28 mouse cellular contexts compared by ENCODE assay signal in genomic region chr2:11960777-11961176, GRCm38 (mm10).
"Had no signal": no experiment of that assay in that cellular context is flagged by ENCODE, and none has a peak within 500 bp of the region (broad histone marks: within the 10 kb centered on the region; RNA-seq: fewer than 3 reads in every experiment).

No protein-coding gene starts in this region.

- DNase-seq: cerebellum, adult 2 months; cerebellum, adult 8-10 months; cerebellum, adult 9-10 months; cerebellum, adult 9-11 months; cerebellum, postnatal 10 days; cerebellum, postnatal 14 days; cerebellum, postnatal 25 days; cerebellum, postnatal 36 days; embryo, embryonic 11 days; forebrain, postnatal 0 days; gastrocnemius, adult 2 months; gastrocnemius, postnatal 10 days; gastrocnemius, postnatal 14 days; gastrocnemius, postnatal 25 days; gastrocnemius, postnatal 36 days; heart, adult 11 months; heart, adult 18-20 months; heart, adult 2 months had no signal

- H3K4me3 ChIP-seq: embryonic facial prominence, embryonic 10.5 days; embryonic facial prominence, embryonic 12.5 days; embryonic facial prominence, embryonic 13.5 days; embryonic facial prominence, embryonic 15.5 days; erythroblast, embryonic 14.5 days; forebrain, embryonic 10.5 days; forebrain, embryonic 13.5 days; forebrain, embryonic 15.5 days; gastrocnemius, adult 2 months; heart, adult 2 months had no signal

- H3K36me3 ChIP-seq: embryonic facial prominence, embryonic 10.5 days; embryonic facial prominence, embryonic 12.5 days; embryonic facial prominence, embryonic 13.5 days; embryonic facial prominence, embryonic 15.5 days; forebrain, embryonic 10.5 days; forebrain, embryonic 15.5 days had no signal

- H3K4me2 ChIP-seq: embryonic facial prominence, embryonic 12.5 days; embryonic facial prominence, embryonic 13.5 days; embryonic facial prominence, embryonic 15.5 days; forebrain, embryonic 13.5 days; forebrain, embryonic 15.5 days had no signal

- H3K4me1 ChIP-seq: embryonic facial prominence, embryonic 12.5 days; embryonic facial prominence, embryonic 13.5 days; embryonic facial prominence, embryonic 15.5 days; forebrain, embryonic 10.5 days; forebrain, embryonic 13.5 days; forebrain, embryonic 15.5 days had no signal

- H3K27me3 ChIP-seq: embryonic facial prominence, embryonic 12.5 days; embryonic facial prominence, embryonic 13.5 days; embryonic facial prominence, embryonic 15.5 days; forebrain, embryonic 13.5 days; forebrain, embryonic 15.5 days had no signal

- H3K9me3 ChIP-seq: embryonic facial prominence, embryonic 10.5 days; embryonic facial prominence, embryonic 12.5 days; embryonic facial prominence, embryonic 13.5 days; embryonic facial prominence, embryonic 15.5 days; forebrain, embryonic 10.5 days; forebrain, embryonic 13.5 days; forebrain, embryonic 15.5 days had no signal

- H3K27ac ChIP-seq: embryonic facial prominence, embryonic 10.5 days; embryonic facial prominence, embryonic 12.5 days; embryonic facial prominence, embryonic 13.5 days; embryonic facial prominence, embryonic 15.5 days; forebrain, embryonic 10.5 days; forebrain, embryonic 13.5 days; forebrain, embryonic 15.5 days; gastrocnemius, adult 2 months; heart, adult 2 months had no signal

- ATAC-seq: forebrain, embryonic 13.5 days; forebrain, embryonic 14.5 days; forebrain, embryonic 15.5 days; forebrain, embryonic 16.5 days; forebrain, postnatal 0 days had no signal

- H3K9ac ChIP-seq: embryonic facial prominence, embryonic 12.5 days; embryonic facial prominence, embryonic 13.5 days; embryonic facial prominence, embryonic 15.5 days; forebrain, embryonic 13.5 days; forebrain, embryonic 15.5 days; forebrain, postnatal 0 days had no signal
